ENCODE assay signal across 29 mouse cellular contexts in genomic region chr1:72783341-72783740, GRCm38 (mm10). TPM values are rescaled to one million over a fixed set of nuclear protein-coding genes. Genes with fewer than 3 reads are reported as not detected.
"Had no signal": no experiment of that assay in that cellular context is flagged by ENCODE, and none has a peak within 500 bp of the region (broad histone marks: within the 10 kb centered on the region; RNA-seq: fewer than 3 reads in every experiment).

No protein-coding gene starts in this region.

- H3K4me3 ChIP-seq: embryonic facial prominence, embryonic 10.5 days; embryonic facial prominence, embryonic 12.5 days; embryonic facial prominence, embryonic 13.5 days; embryonic facial prominence, embryonic 15.5 days; erythroblast, embryonic 14.5 days; forebrain, embryonic 10.5 days; forebrain, embryonic 12.5 days; forebrain, embryonic 13.5 days; forebrain, embryonic 15.5 days; gastrocnemius, adult 2 months; heart, adult 2 months had no signal

- ATAC-seq: forebrain, embryonic 13.5 days; forebrain, embryonic 14.5 days; forebrain, embryonic 15.5 days; forebrain, embryonic 16.5 days; forebrain, postnatal 0 days had no signal

- H3K9ac ChIP-seq: embryonic facial prominence, embryonic 12.5 days; embryonic facial prominence, embryonic 13.5 days; embryonic facial prominence, embryonic 15.5 days; forebrain, embryonic 12.5 days; forebrain, embryonic 13.5 days; forebrain, embryonic 15.5 days; forebrain, postnatal 0 days had no signal

- H3K4me2 ChIP-seq: embryonic facial prominence, embryonic 12.5 days; embryonic facial prominence, embryonic 13.5 days; embryonic facial prominence, embryonic 15.5 days; forebrain, embryonic 12.5 days; forebrain, embryonic 13.5 days; forebrain, embryonic 15.5 days had no signal

- H3K9me3 ChIP-seq: embryonic facial prominence, embryonic 10.5 days; embryonic facial prominence, embryonic 12.5 days; embryonic facial prominence, embryonic 13.5 days; embryonic facial prominence, embryonic 15.5 days; forebrain, embryonic 10.5 days; forebrain, embryonic 12.5 days; forebrain, embryonic 13.5 days; forebrain, embryonic 15.5 days had no signal

- H3K36me3 ChIP-seq: embryonic facial prominence, embryonic 10.5 days; embryonic facial prominence, embryonic 12.5 days; embryonic facial prominence, embryonic 13.5 days; embryonic facial prominence, embryonic 15.5 days; forebrain, embryonic 10.5 days; forebrain, embryonic 12.5 days; forebrain, embryonic 15.5 days had no signal

- DNase-seq: cerebellum, adult 9-10 months; cerebellum, adult 9-11 months; cerebellum, postnatal 10 days; cerebellum, postnatal 14 days; cerebellum, postnatal 25 days; cerebellum, postnatal 36 days; embryo, embryonic 11 days; forebrain, postnatal 0 days; gastrocnemius, adult 2 months; gastrocnemius, postnatal 10 days; gastrocnemius, postnatal 14 days; gastrocnemius, postnatal 25 days; gastrocnemius, postnatal 36 days; heart, adult 11 months; heart, adult 18-20 months; heart, adult 2 months had no signal

- H3K27ac ChIP-seq: embryonic facial prominence, embryonic 10.5 days; embryonic facial prominence, embryonic 12.5 days; embryonic facial prominence, embryonic 13.5 days; embryonic facial prominence, embryonic 15.5 days; forebrain, embryonic 12.5 days; forebrain, embryonic 13.5 days; forebrain, embryonic 15.5 days; gastrocnemius, adult 2 months; heart, adult 2 months had no signal

- H3K4me1 ChIP-seq: forebrain, embryonic 13.5 days; forebrain, embryonic 15.5 days had no signal

- H3K27me3 ChIP-seq: embryonic facial prominence, embryonic 12.5 days; embryonic facial prominence, embryonic 13.5 days; embryonic facial prominence, embryonic 15.5 days; forebrain, embryonic 12.5 days; forebrain, embryonic 13.5 days; forebrain, embryonic 15.5 days had no signal

RNA-seq across cellular contexts. Expression of gene Igfbp2, which starts 41.0 kb away (rescaled TPM):
- total RNA-seq: common myeloid progenitor, adult 5-6 weeks; gastrocnemius, adult 2 months; granulocyte monocyte progenitor cell, adult 5-6 weeks had no signal
